Mouse (Mus musculus) heart, embryonic 14.5 days (tissue): Measurements from ENCODE around the gene Elovl7. TPM values are rescaled to one million over a fixed set of nuclear protein-coding genes. Genes with fewer than 3 reads are reported as not detected.

Source experiments
- ATAC-seq: fragments of 200-750 bp; cut with Nextera tagmentation; 2 replicates; pipeline ENCODE4 v1.8.0; 2017; ENCODE audit warnings: low read depth, moderate TSS enrichment; ENCODE audit not compliant: insufficient number of reproducible peaks, insufficient read depth, low FRiP score
- H3K27ac ChIP-seq, 2 experiments: fragments of 200-500 bp in 1 of 2; fragments of 300-500 bp in 1 of 2; sonication (generic) in 1 of 2; replicated peaks in 1 of 2; 2 replicates each; pipeline ENCODE4 v1.5.1; 2012 to 2014; ENCODE audit warnings: low read depth in 2 of 2, low read length in 2 of 2, control low read depth in 1 of 2, mild to moderate bottlenecking in 1 of 2, mixed read lengths in 1 of 2; ENCODE audit not compliant: control insufficient read depth in 1 of 2, insufficient read depth in 1 of 2
- H3K27me3 ChIP-seq: fragments of 300-500 bp; sonication (generic); 2 replicates; pipeline ENCODE4 v1.6.1; 2014; ENCODE audit warnings: mild to moderate bottlenecking, low read length, control low read depth; ENCODE audit not compliant: control insufficient read depth, insufficient read depth
- H3K36me3 ChIP-seq: fragments of 300-500 bp; sonication (generic); 2 replicates; pipeline ENCODE4 v1.6.1; 2014; ENCODE audit warnings: mild to moderate bottlenecking, control low read depth, low read length, mixed read lengths; ENCODE audit not compliant: control insufficient read depth, insufficient read depth
- H3K4me1 ChIP-seq, 2 experiments: fragments of 200-500 bp in 1 of 2; fragments of 300-500 bp in 1 of 2; sonication (generic) in 1 of 2; 2 replicates each; pipeline ENCODE4 v1.6.1; 2012 to 2014; ENCODE audit warnings: low read length in 2 of 2, control low read depth in 1 of 2, mixed read lengths in 1 of 2; ENCODE audit not compliant: control insufficient read depth in 2 of 2, insufficient read depth in 2 of 2
- H3K4me2 ChIP-seq: fragments of 300-500 bp; sonication (generic); 2 replicates; pipeline ENCODE4 v1.6.1; 2014; ENCODE audit warnings: mild to moderate bottlenecking, low read length
- H3K4me3 ChIP-seq, 2 experiments: fragments of 200-500 bp in 1 of 2; fragments of 300-500 bp in 1 of 2; sonication (generic) in 1 of 2; 2 replicates each; pipeline ENCODE4 v1.5.1; 2012 to 2014; ENCODE audit warnings: low read length in 2 of 2, mild to moderate bottlenecking in 2 of 2, control low read depth in 1 of 2, low read depth in 1 of 2, moderate library complexity in 1 of 2; ENCODE audit not compliant: control insufficient read depth in 1 of 2, insufficient read depth in 1 of 2
- H3K9ac ChIP-seq: fragments of 300-500 bp; sonication (generic); 2 replicates; pipeline ENCODE4 v1.6.1; 2014; ENCODE audit warnings: mild to moderate bottlenecking, low read length
- H3K9me3 ChIP-seq: fragments of 300-500 bp; sonication (generic); 2 replicates; pipeline ENCODE4 v1.6.1; 2016; ENCODE audit warnings: low read length, control low read depth; ENCODE audit not compliant: control insufficient read depth
- WGBS: fragments of 180-500 bp; shearing (Covaris S2); extraction: QIAGEN DNeasy Blood & Tissue Kit; methylation state at CpG from one replicate; pipeline ENCODE4 v1.1.7; 2014; 5-methylcytosine and 5-hydroxymethylcytosine counted together
- polyA plus RNA-seq: library from polyadenylated mRNA; unstranded; fragments of >200 nt; fragmentation: Nextera tagmentation; extraction: Ambion mirVana; gene quantifications from 2 replicates; pipeline ENCODE4 v1.2.1, GENCODE M21; 2014

Elovl7 gene
- polyA plus RNA-seq, 1 experiment from 2014 or later: 2.9 TPM

DNA sequence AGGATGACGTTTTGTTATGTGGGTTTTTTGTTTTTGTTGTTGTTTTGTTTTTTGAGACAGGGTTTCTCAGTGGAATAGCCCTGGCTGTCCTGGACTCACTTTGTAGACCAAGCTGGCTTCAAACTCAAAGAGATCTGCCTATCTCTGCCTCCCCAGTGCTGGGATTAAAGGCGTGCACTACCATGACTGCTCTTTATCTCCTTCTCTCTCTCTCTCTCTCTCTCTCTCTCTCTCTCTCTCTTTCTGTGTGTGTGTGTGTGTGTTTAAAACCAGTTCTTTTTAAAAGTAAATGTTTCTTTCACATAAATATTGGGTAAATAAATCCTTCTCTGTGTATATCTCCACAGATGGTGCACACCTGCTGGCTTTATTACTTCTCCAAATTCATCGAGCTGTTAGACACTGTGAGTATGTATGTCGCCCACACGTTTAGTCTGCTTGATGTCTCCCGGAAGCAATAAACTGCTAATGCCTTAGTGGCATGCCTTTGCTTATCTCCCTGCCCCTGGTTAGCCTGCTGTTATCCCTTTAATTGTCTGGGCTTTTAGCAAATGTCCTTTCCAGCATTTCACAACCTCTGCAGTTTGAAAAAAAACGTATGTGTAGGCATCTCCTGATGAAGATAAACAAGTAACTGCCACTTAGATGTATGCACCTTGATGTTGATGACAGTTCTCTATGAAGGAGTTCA is 57.4 kb downstream of the Elovl7 start:
- H3K36me3 ChIP-seq: no peaks in the 10 kb centered on the region
- H3K4me2 ChIP-seq: no peak overlapping the region
- 35% methylated on average over 7 of the region's 7 CpGs for WGBS
- H3K4me3 ChIP-seq: no peak overlapping the region
- no peak overlapping the region for H3K27ac ChIP-seq
- H3K27me3 ChIP-seq: peaks cover 12% of the 10 kb centered on the region
- no peaks in the 10 kb centered on the region for H3K9me3 ChIP-seq
- H3K4me1 ChIP-seq: 0 out of 4 replicates have a peak, but pooled peaks cover 0 to 3% of the 10 kb centered on the region in 2 experiments
- no peak for ATAC-seq
- no peak overlapping the region for H3K9ac ChIP-seq

DNA sequence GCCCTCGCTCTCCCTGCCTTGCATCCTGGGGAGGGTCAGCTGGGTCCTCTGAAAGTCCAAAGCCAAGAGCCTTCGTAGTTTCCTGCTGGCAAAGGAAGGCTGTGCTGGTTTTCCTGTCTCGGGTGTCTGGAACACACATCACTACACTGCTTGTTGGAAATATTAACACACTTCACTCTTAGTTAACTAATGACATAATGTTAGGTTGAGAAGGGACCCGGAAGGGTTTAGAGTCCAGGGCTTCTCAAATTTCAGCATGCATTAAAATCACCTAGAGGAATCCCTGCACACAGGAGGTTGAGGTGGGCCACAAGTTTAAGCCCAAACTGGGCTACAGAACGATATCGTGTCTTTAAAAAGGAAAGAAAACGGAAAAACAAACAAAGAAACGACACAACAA is 58.1 kb downstream of the Elovl7 start:
- WGBS: 54% methylated on average over 8 of the region's 8 CpGs
- H3K4me3 ChIP-seq: no peak overlapping the region
- H3K27ac ChIP-seq: no peak overlapping the region
- no peak for ATAC-seq
- no peak overlapping the region for H3K9ac ChIP-seq
- H3K27me3 ChIP-seq: peaks cover 12% of the 10 kb centered on the region
- H3K4me2 ChIP-seq: no peak overlapping the region
- H3K36me3 ChIP-seq: no peaks in the 10 kb centered on the region
- no peaks in the 10 kb centered on the region for H3K9me3 ChIP-seq
- 0 out of 4 replicates have a peak, but pooled peaks cover 0 to 3% of the 10 kb centered on the region in 2 experiments for H3K4me1 ChIP-seq

- Histone ChIP-seq H3K4me2 (0 out of 2 replicates have a peak overlapping the region, but pooled peaks have one; percentile 12), H3K36me3 (no peaks in the 10 kb centered on the region), H3K9me3 (no peaks in the 10 kb centered on the region), H3K9ac (no peak overlapping the region), H3K4me1 (0 out of 4 replicates have a peak, but pooled peaks cover 0 to 3% of the 10 kb centered on the region in 2 experiments), H3K4me3 (no peak overlapping the region), H3K27me3 (peaks cover 8% of the 10 kb centered on the region), H3K27ac (no peak overlapping the region)
- ATAC-seq: no peak
- WGBS: 50% methylated on average over 15 of the region's 15 CpGs
Observed at GRCm38 (mm10) chr13:108273034-108273433, 58.8 kb downstream of the Elovl7 start.

DNA sequence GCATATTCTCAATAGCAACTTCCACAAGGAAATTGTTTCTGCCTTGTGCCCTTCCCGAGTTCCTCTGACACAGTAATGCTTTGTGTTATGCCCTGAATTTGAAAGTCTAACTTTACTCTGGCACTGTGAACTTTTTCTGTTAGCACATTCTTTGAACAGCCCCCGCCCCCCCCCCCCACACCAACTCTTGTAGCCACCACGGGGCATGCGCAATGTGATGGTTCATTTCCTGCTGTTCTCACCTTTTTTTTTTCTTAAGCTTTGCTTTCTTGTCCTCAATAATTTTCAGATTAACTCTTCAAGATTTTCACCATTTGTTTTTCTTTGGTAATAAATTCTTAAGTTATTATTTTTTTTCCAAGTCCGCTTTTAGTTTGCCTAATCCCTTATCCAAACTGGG is 59.3 kb downstream of the Elovl7 start:
- Histone ChIP-seq H3K27ac (no peak overlapping the region), H3K9me3 (no peaks in the 10 kb centered on the region), H3K9ac (no peak overlapping the region), H3K4me2 (0 out of 2 replicates have a peak overlapping the region, but pooled peaks have one; percentile 12), H3K27me3 (peaks cover 7% of the 10 kb centered on the region), H3K4me1 (peaks cover 0 to 7% of the 10 kb centered on the region in 2 experiments; a peak in 1 of 4 replicates), H3K4me3 (no peak overlapping the region), H3K36me3 (no peaks in the 10 kb centered on the region)
- WGBS: 46% methylated on average over 5 of the region's 5 CpGs
- no peak for ATAC-seq

DNA sequence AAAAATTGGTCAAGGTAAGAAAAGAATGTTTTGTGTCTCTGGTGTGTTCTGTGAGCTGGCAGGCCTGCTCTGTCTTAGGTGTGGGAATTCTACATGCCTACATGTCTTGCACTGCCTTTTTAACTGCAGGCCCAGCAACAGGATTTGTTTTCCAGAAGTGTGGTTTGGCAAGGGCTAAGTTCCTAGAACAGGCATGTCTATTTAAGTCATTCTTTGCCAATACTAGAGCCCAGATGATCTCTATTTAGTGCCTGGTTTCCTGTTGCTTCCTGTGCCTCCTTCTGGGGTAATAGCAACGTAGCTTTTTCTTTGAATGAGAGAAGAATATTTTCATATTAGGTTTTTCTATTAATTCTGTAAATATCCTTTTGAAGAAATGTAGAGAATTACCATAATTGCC is 62.4 kb downstream of the Elovl7 start:
- Histone ChIP-seq H3K4me1 (peaks cover 0 to 12% of the 10 kb centered on the region in 2 experiments; a peak in 2 of 4 replicates), H3K36me3 (no peaks in the 10 kb centered on the region), H3K27ac (no peak overlapping the region), H3K4me3 (no peak overlapping the region), H3K9ac (no peak overlapping the region), H3K4me2 (no peak overlapping the region), H3K27me3 (peaks cover 16% of the 10 kb centered on the region), H3K9me3 (no peaks in the 10 kb centered on the region)
- WGBS: 54% methylated on average over 1 of the region's 1 CpGs
- ATAC-seq: no peak

DNA sequence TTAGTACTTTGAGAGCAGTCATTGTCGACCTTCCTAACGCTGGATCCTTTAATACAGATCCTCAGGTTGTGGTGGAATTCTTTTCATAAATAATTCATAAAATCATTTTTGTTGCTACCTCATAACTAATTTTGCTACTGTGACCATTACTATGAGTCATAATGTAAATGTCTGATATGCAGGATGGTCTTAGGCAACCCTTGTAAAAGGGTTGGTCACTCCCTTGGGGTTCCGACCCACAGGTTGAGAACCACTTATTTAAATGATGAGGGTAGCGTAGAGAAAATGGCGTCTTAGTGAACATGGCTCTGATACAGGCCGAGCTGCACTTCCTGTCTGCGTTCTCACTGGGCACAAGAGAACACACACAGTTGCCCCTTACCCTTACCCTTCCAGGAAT is 63.1 kb downstream of the Elovl7 start:
- no peak overlapping the region for H3K9ac ChIP-seq
- WGBS: 78% methylated on average over 7 of the region's 7 CpGs
- no peaks in the 10 kb centered on the region for H3K36me3 ChIP-seq
- no peak overlapping the region for H3K4me3 ChIP-seq
- H3K27me3 ChIP-seq: peaks cover 16% of the 10 kb centered on the region
- no peak overlapping the region for H3K4me2 ChIP-seq
- no peak for ATAC-seq
- H3K27ac ChIP-seq: no peak overlapping the region
- H3K4me1 ChIP-seq: peaks cover 0 to 10% of the 10 kb centered on the region in 2 experiments; a peak in 2 of 4 replicates
- H3K9me3 ChIP-seq: no peaks in the 10 kb centered on the region

DNA sequence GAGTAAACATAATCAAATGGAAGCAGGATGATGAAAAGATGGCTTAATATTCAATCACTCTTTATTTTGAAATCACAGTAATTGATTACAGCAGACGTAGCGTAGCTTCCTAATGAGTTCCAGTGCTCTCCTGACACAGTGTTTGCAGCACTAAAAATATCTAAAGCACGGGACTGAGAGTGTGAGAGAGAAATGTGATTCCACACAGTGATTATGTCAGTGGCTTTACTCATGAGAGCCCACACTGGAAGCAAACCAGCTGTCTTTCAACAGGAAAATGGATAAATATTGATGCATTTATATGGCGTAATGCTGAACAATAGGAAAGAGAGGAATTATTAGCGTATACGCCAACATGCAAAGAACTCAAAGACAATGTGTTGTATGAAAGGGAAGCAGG is 64.4 kb downstream of the Elovl7 start:
- ATAC-seq: no peak
- H3K36me3 ChIP-seq: no peaks in the 10 kb centered on the region
- no peaks in the 10 kb centered on the region for H3K9me3 ChIP-seq
- H3K4me1 ChIP-seq: peaks cover 0 to 10% of the 10 kb centered on the region in 2 experiments; a peak in 2 of 4 replicates
- no peak overlapping the region for H3K4me3 ChIP-seq
- H3K27ac ChIP-seq: peak overlapping the region in 1 of 2 experiments; percentile 24; a peak in 1 of 4 replicates
- H3K4me2 ChIP-seq: peak overlapping the region; percentile 11; the same call in 1 of the 2 replicates
- no peak overlapping the region for H3K9ac ChIP-seq
- 45% methylated on average over 6 of the region's 6 CpGs for WGBS
- H3K27me3 ChIP-seq: peaks cover 16% of the 10 kb centered on the region
